Mouse (Mus musculus) cortical plate, adult 2 months (tissue): ENCODE measurements around the gene Sowahb.

ENCODE experiments used
- CTCF ChIP-seq: fragments of 200-500 bp; IDR thresholded peaks from 2 replicates; pipeline ENCODE4 v1.5.1; 2011; ENCODE audit warnings: mild to moderate bottlenecking, control low read depth, low read length; ENCODE audit not compliant: insufficient read depth; ENCODE audit errors: extremely low read depth
- POLR2A ChIP-seq: fragments of 200-500 bp; IDR thresholded peaks from 2 replicates; pipeline ENCODE4 v1.6.1; 2011; ENCODE audit warnings: mild to moderate bottlenecking, low read length, control low read depth; ENCODE audit not compliant: insufficient read depth; ENCODE audit errors: extremely low read depth

GRCm38 (mm10) chr5:93077661-93078323 lies 33.0 kb upstream of the Sowahb start:
- TF ChIP-seq CTCF, result no peak
- no peak for TF ChIP-seq POLR2A
